Mouse (Mus musculus): ENCODE measurements around the gene Parp9. TPM values are rescaled to one million over a fixed set of nuclear protein-coding genes. Genes with fewer than 3 reads are reported as not detected.
"Not testable (repeated sequence)": the region's sequence is repeated elsewhere in the genome, so short reads cannot be mapped to it uniquely, and the experiment has no call there.

Gene Parp9
- polyA plus RNA-seq, 1 experiment from 2014 or later: 5.4 TPM

DNA sequence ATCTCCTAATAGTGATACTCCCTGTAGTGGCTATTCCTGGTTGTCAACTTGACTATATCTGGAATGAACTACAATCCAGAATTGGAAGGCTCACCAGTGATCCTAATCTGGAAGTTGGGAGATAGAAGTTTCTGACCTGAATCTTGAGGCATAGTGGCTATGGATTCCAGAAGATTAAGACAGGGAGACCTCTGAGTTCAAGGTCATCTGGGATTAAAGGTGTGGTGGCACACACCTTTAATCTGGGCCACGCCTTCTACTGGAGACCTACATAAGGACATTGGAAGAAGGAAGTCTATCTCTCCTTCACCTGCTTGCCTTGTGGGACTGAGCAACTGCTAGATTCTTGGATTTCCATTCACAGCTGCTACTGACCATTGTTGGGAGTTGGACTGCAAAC is 40.2 kb downstream of the Parp9 start, which contains the start of gene Kpna1:
Gene Kpna1, plus strand, starts transcription at position 301 of the 400 bp plus-strand sequence.
- H3K4me1 ChIP-seq (ENCODE audit: control insufficient read depth, insufficient read depth, low read length); H3K36me3 ChIP-seq (ENCODE audit: control insufficient read depth, insufficient read depth, low read length); H3K4me2 ChIP-seq (ENCODE audit: low read depth, low read length); H3K27me3 ChIP-seq (replicated peaks; ENCODE audit: control insufficient read depth, insufficient read depth, low read length); H3K9ac ChIP-seq (ENCODE audit: low read depth, low read length); H3K4me3 ChIP-seq (ENCODE audit: low read depth, low read length); H3K9me3 ChIP-seq (ENCODE audit: control insufficient read depth, low read length); ATAC-seq (ENCODE audit: low read depth); DNase-seq (ENCODE audit: low spot score); H3K27ac ChIP-seq (replicated peaks; ENCODE audit: low read depth, low read length): not testable (repeated sequence)
- 78% methylated on average over 1 of the region's 1 CpGs for WGBS

DNA sequence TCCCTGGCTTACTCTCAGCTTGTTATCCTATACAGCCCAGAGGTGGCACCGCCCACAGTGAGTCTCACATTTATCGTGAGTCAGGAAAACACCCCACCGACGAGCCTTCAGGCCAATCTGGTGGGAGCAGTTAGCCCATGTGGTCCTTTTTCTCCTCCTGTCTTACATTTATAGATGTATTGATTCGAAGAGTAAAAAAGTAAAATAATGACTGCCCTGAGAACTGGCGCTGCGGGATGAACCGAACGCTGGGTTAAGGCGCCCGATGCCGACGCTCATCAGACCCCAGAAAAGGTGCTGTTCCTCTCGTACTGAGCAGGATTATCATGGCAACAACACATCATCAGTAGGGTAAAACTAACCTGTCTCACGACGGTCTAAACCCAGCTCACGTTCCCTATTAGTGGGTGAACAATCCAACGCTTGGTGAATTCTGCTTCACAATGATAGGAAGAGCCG is 43.1 kb downstream of the Parp9 start:
- peak; percentile 98 for DNase-seq (ENCODE audit: low spot score)
- 47% methylated on average over 19 of the region's 19 CpGs for WGBS
- H3K4me2 ChIP-seq (ENCODE audit: low read depth, low read length): no peak overlapping the region
- H3K36me3 ChIP-seq (ENCODE audit: control insufficient read depth, insufficient read depth, low read length): no peaks in the 10 kb centered on the region
- no peak overlapping the region for H3K27ac ChIP-seq (replicated peaks; ENCODE audit: low read depth, low read length)
- no peaks in the 10 kb centered on the region for H3K9me3 ChIP-seq (ENCODE audit: control insufficient read depth, low read length)
- no peaks in the 10 kb centered on the region for H3K27me3 ChIP-seq (replicated peaks; ENCODE audit: control insufficient read depth, insufficient read depth, low read length)
- H3K4me1 ChIP-seq (ENCODE audit: control insufficient read depth, insufficient read depth, low read length): peaks cover 2% of the 10 kb centered on the region
- no peak overlapping the region for H3K9ac ChIP-seq (ENCODE audit: low read depth, low read length)
- H3K4me3 ChIP-seq (ENCODE audit: low read depth, low read length): no peak overlapping the region
- peak; percentile 88 for ATAC-seq (ENCODE audit: low read depth)

DNA sequence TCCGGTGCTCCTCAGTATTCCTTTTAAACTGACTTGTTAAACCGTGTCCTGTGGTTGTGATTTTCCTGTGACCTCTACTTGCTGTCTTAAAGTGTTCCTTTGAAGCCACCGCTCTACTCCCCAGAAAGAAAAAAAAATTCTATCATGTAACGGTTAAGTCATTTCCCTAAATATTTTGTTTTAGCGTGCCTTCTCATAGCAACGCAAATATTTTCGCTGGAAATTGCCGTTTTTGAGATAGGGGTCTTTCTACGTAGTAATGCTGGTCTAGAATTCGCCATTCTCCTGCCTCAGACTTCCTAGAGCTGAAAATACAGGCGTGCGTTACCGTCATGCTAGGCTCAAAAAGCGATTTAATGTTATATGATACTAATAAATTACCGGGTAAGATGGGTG is 44.2 kb downstream of the Parp9 start:
- H3K27me3 ChIP-seq (replicated peaks; ENCODE audit: control insufficient read depth, insufficient read depth, low read length): no peaks in the 10 kb centered on the region

DNA sequence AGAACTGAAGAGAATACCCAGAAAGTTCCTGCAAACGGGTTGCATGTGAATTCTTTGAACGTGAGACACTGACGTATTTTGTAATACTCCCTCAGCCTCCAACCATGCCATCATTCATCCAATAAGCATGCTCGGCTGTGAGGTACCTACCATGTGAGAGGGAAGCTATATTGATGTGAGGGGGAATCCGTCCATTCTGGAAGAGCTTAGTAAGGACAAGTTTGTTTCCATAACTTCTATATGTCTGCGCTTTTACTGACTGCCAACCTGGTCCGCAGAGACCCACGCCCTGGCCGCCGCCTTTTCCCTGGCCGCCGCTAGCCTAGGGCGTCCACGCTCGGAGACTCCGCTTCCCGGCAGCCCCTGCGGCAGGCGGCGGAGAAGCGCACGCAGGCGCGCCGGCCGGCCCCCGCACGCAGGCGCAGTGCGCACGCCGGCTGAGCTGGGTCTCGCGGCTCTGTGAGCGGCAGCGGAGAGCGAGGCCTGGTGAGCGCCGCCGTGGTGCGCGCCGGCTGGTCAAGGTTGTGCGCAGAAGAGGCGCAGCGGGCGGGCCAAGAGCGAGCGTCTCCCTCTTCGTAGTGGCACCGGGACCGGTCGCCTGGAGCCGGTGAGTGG is 44.7 kb downstream of the Parp9 start:
- Histone ChIP-seq H3K27me3 (replicated peaks; ENCODE audit: control insufficient read depth, insufficient read depth, low read length) (no peaks in the 10 kb centered on the region), H3K4me2 (ENCODE audit: low read depth, low read length) (peak overlapping the region; percentile 74), H3K27ac (replicated peaks; ENCODE audit: low read depth, low read length) (peak overlapping the region; percentile 99), H3K36me3 (ENCODE audit: control insufficient read depth, insufficient read depth, low read length) (no peaks in the 10 kb centered on the region), H3K4me1 (ENCODE audit: control insufficient read depth, insufficient read depth, low read length) (peaks cover 7% of the 10 kb centered on the region), H3K9ac (ENCODE audit: low read depth, low read length) (peak overlapping the region; percentile 95), H3K9me3 (ENCODE audit: control insufficient read depth, low read length) (no peaks in the 10 kb centered on the region), H3K4me3 (ENCODE audit: low read depth, low read length) (peak overlapping the region; percentile 79)
- DNase-seq (ENCODE audit: low spot score) (peak; percentile 96), ATAC-seq (ENCODE audit: low read depth) (peak; percentile 96)
- WGBS: 0% methylated on average over 22 of the region's 54 CpGs

More for the DNA sequence above, 44.2 kb downstream of the Parp9 start:
- ATAC-seq (ENCODE audit: low read depth) (peak; percentile 1; the same call in 1 of the 2 replicates), DNase-seq (ENCODE audit: low spot score) (peak; percentile 8)
- peaks cover 7% of the 10 kb centered on the region for H3K4me1 ChIP-seq (ENCODE audit: control insufficient read depth, insufficient read depth, low read length)
- peak overlapping the region; percentile 79 for H3K4me3 ChIP-seq (ENCODE audit: low read depth, low read length)
- no peaks in the 10 kb centered on the region for H3K9me3 ChIP-seq (ENCODE audit: control insufficient read depth, low read length)
- H3K9ac ChIP-seq (ENCODE audit: low read depth, low read length): peak overlapping the region; percentile 95
- H3K36me3 ChIP-seq (ENCODE audit: control insufficient read depth, insufficient read depth, low read length): no peaks in the 10 kb centered on the region
- peak overlapping the region; percentile 99; the same call in 1 of the 2 replicates for H3K27ac ChIP-seq (replicated peaks; ENCODE audit: low read depth, low read length)
- WGBS: 2% methylated on average over 15 of the region's 15 CpGs
- H3K4me2 ChIP-seq (ENCODE audit: low read depth, low read length): peak overlapping the region; percentile 74

DNA sequence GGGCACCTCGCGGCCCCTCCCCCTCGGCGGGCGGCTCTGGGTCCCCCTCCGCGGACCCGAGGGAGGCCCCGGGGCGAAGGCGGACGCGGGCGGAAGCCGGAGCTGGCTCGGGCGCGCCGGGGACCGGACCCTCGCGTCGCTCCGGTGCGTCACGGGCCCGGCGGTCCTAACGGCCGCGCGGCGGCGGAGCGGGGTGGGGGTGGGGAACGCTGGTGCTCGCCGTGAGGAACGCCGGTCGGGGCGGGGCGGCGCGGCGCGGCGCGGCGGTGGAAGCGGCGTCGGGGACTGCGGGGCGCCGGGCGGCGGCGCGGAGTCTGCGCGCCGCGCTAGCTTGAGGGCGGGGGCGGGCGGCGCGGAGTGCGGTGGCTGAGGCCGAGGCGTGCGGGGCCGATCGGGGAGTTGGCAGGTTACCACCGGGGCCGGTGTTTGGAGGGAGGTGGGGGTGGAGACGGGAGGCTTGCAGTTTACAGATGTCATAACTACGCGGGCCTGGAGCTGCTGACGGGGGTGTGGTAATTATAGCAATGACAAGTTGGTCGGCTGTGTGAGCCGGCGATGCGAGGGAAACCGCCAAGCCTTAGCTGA is 45.3 kb downstream of the Parp9 start:
- Histone ChIP-seq H3K27me3 (replicated peaks; ENCODE audit: control insufficient read depth, insufficient read depth, low read length) (no peaks in the 10 kb centered on the region), H3K4me3 (ENCODE audit: low read depth, low read length) (peak overlapping the region; percentile 79), H3K4me2 (ENCODE audit: low read depth, low read length) (peak overlapping the region; percentile 74), H3K4me1 (ENCODE audit: control insufficient read depth, insufficient read depth, low read length) (peaks cover 7% of the 10 kb centered on the region), H3K36me3 (ENCODE audit: control insufficient read depth, insufficient read depth, low read length) (no peaks in the 10 kb centered on the region), H3K9me3 (ENCODE audit: control insufficient read depth, low read length) (no peaks in the 10 kb centered on the region), H3K27ac (replicated peaks; ENCODE audit: low read depth, low read length) (peak overlapping the region; percentile 99), H3K9ac (ENCODE audit: low read depth, low read length) (peak overlapping the region; percentile 95)
- peak; percentile 85 for DNase-seq (ENCODE audit: low spot score)
- 0% methylated on average over 18 of the region's 86 CpGs for WGBS
- ATAC-seq (ENCODE audit: low read depth): peak; percentile 70

DNA sequence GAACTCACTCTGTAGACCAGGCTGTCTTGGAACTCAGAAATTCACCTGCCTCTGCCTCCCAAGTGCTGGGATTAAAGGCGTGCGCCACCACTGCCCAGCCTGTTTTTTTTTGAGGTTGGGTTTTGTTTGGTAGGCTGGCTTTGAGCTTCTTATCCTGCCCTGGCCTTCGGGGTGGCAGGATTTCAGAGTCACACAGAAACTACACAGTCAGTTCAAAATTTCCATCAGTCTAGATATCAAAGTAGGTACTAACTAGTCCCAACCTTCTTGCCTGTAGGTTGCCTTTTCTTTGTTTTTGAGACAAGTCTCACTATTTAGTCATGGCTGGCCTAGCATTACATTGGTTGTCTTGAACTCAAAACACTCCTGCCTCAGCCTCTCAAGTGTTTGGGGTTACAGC is 46.2 kb downstream of the Parp9 start:
- H3K4me1 ChIP-seq (ENCODE audit: control insufficient read depth, insufficient read depth, low read length): peaks cover 7% of the 10 kb centered on the region
- 71% methylated on average over 3 of the region's 3 CpGs for WGBS
- 0 out of 2 replicates have a peak overlapping the region, but pooled peaks have one; percentile 95 for H3K9ac ChIP-seq (ENCODE audit: low read depth, low read length)
- ATAC-seq (ENCODE audit: low read depth) (no peak), DNase-seq (ENCODE audit: low spot score) (no peak)
- H3K9me3 ChIP-seq (ENCODE audit: control insufficient read depth, low read length): no peaks in the 10 kb centered on the region
- no peak overlapping the region for H3K27ac ChIP-seq (replicated peaks; ENCODE audit: low read depth, low read length)
- H3K27me3 ChIP-seq (replicated peaks; ENCODE audit: control insufficient read depth, insufficient read depth, low read length): no peaks in the 10 kb centered on the region
- peaks cover 3% of the 10 kb centered on the region; the same call in 1 of the 2 replicates for H3K36me3 ChIP-seq (ENCODE audit: control insufficient read depth, insufficient read depth, low read length)
- H3K4me3 ChIP-seq (ENCODE audit: low read depth, low read length): peak overlapping the region; percentile 79
- H3K4me2 ChIP-seq (ENCODE audit: low read depth, low read length): peak overlapping the region; percentile 74

DNA sequence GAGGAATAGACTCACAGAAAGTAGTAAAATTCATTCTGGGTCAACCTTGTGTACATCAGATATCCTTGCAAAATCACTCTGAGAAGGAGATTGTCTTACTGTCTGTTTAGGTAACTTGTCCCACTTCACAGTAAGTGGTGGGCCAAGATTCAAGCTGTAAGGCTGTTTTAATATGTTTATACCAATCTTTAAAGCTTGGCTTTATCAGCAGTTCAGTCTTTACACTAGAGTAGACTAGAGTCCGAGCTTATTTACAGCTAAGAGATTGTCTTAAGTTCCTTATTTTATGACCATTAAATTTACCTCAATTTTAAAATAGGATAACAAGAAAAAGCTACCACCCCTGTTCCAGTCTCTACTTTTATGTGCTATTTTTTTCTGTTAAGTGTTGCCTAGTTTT is 49.7 kb downstream of the Parp9 start:
- H3K9me3 ChIP-seq (ENCODE audit: control insufficient read depth, low read length): no peaks in the 10 kb centered on the region
- H3K27me3 ChIP-seq (replicated peaks; ENCODE audit: control insufficient read depth, insufficient read depth, low read length): no peaks in the 10 kb centered on the region
- no peak overlapping the region for H3K27ac ChIP-seq (replicated peaks; ENCODE audit: low read depth, low read length)
- WGBS: 92% methylated on average over 1 of the region's 1 CpGs
- no peak overlapping the region for H3K4me2 ChIP-seq (ENCODE audit: low read depth, low read length)
- peaks cover 5% of the 10 kb centered on the region; the same call in 1 of the 2 replicates for H3K36me3 ChIP-seq (ENCODE audit: control insufficient read depth, insufficient read depth, low read length)
- DNase-seq (ENCODE audit: low spot score): no peak
- ATAC-seq (ENCODE audit: low read depth): no peak
- peaks cover 7% of the 10 kb centered on the region for H3K4me1 ChIP-seq (ENCODE audit: control insufficient read depth, insufficient read depth, low read length)
- H3K9ac ChIP-seq (ENCODE audit: low read depth, low read length): no peak overlapping the region
- no peak overlapping the region for H3K4me3 ChIP-seq (ENCODE audit: low read depth, low read length)

DNA sequence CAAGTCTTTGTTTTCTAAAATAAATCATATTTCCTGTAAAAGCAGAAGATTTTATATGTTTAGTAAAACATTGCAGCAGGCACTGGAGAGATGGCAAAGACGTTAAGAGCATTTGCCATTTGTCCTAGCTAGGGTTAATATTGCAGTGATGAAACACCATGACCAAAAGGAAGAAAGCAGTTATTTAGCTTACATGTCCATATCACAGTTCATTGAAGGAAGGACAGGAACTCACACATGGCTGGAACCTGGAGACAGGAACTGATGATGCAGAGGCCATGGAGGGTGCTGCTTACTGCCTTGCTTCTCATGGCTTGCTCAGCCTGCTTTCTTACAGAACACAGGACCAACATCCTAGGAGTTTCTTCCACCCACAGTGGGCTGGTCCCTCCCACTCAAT is 54.1 kb downstream of the Parp9 start:
- WGBS: 68% methylated on average over 1 of the region's 1 CpGs
- Histone ChIP-seq H3K27ac (replicated peaks; ENCODE audit: low read depth, low read length) (no peak overlapping the region), H3K4me2 (ENCODE audit: low read depth, low read length) (no peak overlapping the region), H3K27me3 (replicated peaks; ENCODE audit: control insufficient read depth, insufficient read depth, low read length) (no peaks in the 10 kb centered on the region), H3K4me3 (ENCODE audit: low read depth, low read length) (no peak overlapping the region), H3K9ac (ENCODE audit: low read depth, low read length) (no peak overlapping the region), H3K9me3 (ENCODE audit: control insufficient read depth, low read length) (no peaks in the 10 kb centered on the region), H3K36me3 (ENCODE audit: control insufficient read depth, insufficient read depth, low read length) (peaks cover 5% of the 10 kb centered on the region; the same call in 1 of the 2 replicates), H3K4me1 (ENCODE audit: control insufficient read depth, insufficient read depth, low read length) (no peaks in the 10 kb centered on the region)
- ATAC-seq (ENCODE audit: low read depth) (no peak), DNase-seq (ENCODE audit: low spot score) (no peak)
